ENCODE assay signal across 8 mouse cellular contexts in the genomic region with DNA sequence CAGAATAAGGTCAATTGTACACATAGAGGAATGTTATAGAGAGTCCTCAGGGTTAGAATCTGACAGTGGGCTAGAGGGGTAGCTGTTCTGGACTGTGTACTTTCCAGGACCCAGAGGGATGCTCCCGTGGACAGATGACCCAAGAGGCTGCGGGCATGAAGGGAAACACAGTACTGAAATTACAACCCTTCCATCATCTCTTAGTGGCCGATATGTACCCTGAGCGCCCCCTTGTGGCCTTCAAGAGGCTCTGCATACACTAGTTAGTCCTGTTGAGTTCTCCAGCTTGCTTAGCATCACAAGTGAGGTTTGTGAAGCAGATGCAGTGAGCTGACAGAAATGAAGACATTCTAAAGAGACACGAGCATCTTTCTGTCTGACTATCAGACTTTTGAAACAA. TPM values are rescaled to one million over a fixed set of nuclear protein-coding genes. Genes with fewer than 3 reads are reported as not detected.
DNase-seq lines count a peak whose midpoint lies in the region; ATAC-seq and TF ChIP-seq lines count a peak whose summit lies in the region.

No protein-coding gene starts in this region.

- TF ChIP-seq POLR2A in lung, adult 2 months (IDR thresholded peaks at IDR 0.05; ENCODE audit: borderline replicate concordance, extremely low read depth, low read depth, low read length) = no peak

- H3K4me1 ChIP-seq in lung, adult 2 months (ENCODE audit: control insufficient read depth, insufficient read depth, low read length) = no peaks in the 10 kb centered on the region

- WGBS in lung, adult 2 months = 5% methylated on average over 5 of the region's 5 CpGs

- ATAC-seq in erythroblast, adult 5-6 weeks (replicated peaks; ENCODE audit: low FRiP score, poor library complexity, severe bottlenecking) = peak; percentile 94

- peak; percentile 30 to 70 for DNase-seq in adrenal gland, adult (ENCODE audit: inconsistent age in 2 of 2, low spot score in 1 of 2)
- DNase-seq in adrenal gland, postnatal 4 days (ENCODE audit: low spot score in 2 of 2) = no peak
- DNase-seq in CD8-positive naive resting alpha-beta T cell, adult 2 months (ENCODE audit: low read depth in 2 of 2, low spot score in 2 of 2) = peak; percentile 28 to 56
- DNase-seq in brain, embryonic 18.5 days (ENCODE audit: low read depth, low spot score) = peak; percentile 40
- peak; percentile 11 to 25 for DNase-seq in kidney, adult 8-10 months
- DNase-seq in lung, adult 2 months = peak; percentile 37
- peak; percentile 63 for DNase-seq in retina, postnatal 7 days (ENCODE audit: low read depth, low spot score)

- H3K4me3 ChIP-seq in lung, adult 2 months (replicated peaks; ENCODE audit: extremely low read depth, low read depth, low read length) = no peak overlapping the region

- peak; percentile 74 for TF ChIP-seq CTCF in lung, adult 2 months (IDR thresholded peaks at IDR 0.05; ENCODE audit: insufficient read depth, low read length)

RNA-seq across cellular contexts. Expression of a gene that starts 36.3 kb away (rescaled TPM):
- total RNA-seq in adrenal gland, postnatal 4 days (2021) = 10 to 100 TPM; 11.2 to 11.7 TPM
- total RNA-seq in erythroblast, adult 5-6 weeks (2015; ENCODE audit: low replicate concordance) = 1.3 and 4.4 TPM in 2 replicates
- 1.6 and 5.9 TPM in 2 replicates for total RNA-seq in erythroblast, adult 5-6 weeks (2017; ENCODE audit: low replicate concordance)
- polyA plus RNA-seq in lung, adult 2 months (2012; rRNA removed) = 2.0 and 2.5 TPM in 2 replicates

RNA-seq across cellular contexts. Expression of a gene that starts 39.4 kb away (rescaled TPM):
- 10 to 100 TPM; 29.3 to 34.0 TPM for total RNA-seq in adrenal gland, postnatal 4 days (2021)
- total RNA-seq in erythroblast, adult 5-6 weeks (2015; ENCODE audit: low replicate concordance) = 6.3 and 17.1 TPM in 2 replicates
- total RNA-seq in erythroblast, adult 5-6 weeks (2017; ENCODE audit: low replicate concordance) = 14.3 and 20.9 TPM in 2 replicates
- 6.3 and 8.2 TPM in 2 replicates for polyA plus RNA-seq in lung, adult 2 months (2012; rRNA removed)

Comparison
In these comparisons a context has a peak if more than half of its experiments do, and no peak if none do; other contexts are left out.
1. DNase-seq: peak in adrenal gland, adult (2 of 2), CD8-positive naive resting alpha-beta T cell, adult 2 months (2 of 2), brain, embryonic 18.5 days (single experiment), kidney, adult 8-10 months (2 of 2), lung, adult 2 months (single experiment) and retina, postnatal 7 days (single experiment); none in adrenal gland, postnatal 4 days (0 of 2).